Mouse (Mus musculus) heart, embryonic 14.5 days (tissue): ENCODE measurements around the gene B9d1. TPM values are rescaled to one million over a fixed set of nuclear protein-coding genes. Genes with fewer than 3 reads are reported as not detected.

Experiments used
- ATAC-seq: fragments of 200-750 bp; cut with Nextera tagmentation; 2 replicates; pipeline ENCODE4 v1.8.0; 2017; ENCODE audit warnings: low read depth, moderate TSS enrichment; ENCODE audit not compliant: insufficient number of reproducible peaks, insufficient read depth, low FRiP score
- H3K27ac ChIP-seq, 2 experiments: fragments of 200-500 bp in 1 of 2; fragments of 300-500 bp in 1 of 2; sonication (generic) in 1 of 2; replicated peaks in 1 of 2; 2 replicates each; pipeline ENCODE4 v1.5.1; 2012 to 2014; ENCODE audit warnings: low read depth in 2 of 2, low read length in 2 of 2, control low read depth in 1 of 2, mild to moderate bottlenecking in 1 of 2, mixed read lengths in 1 of 2; ENCODE audit not compliant: control insufficient read depth in 1 of 2, insufficient read depth in 1 of 2
- H3K27me3 ChIP-seq: fragments of 300-500 bp; sonication (generic); 2 replicates; pipeline ENCODE4 v1.6.1; 2014; ENCODE audit warnings: mild to moderate bottlenecking, low read length, control low read depth; ENCODE audit not compliant: control insufficient read depth, insufficient read depth
- H3K36me3 ChIP-seq: fragments of 300-500 bp; sonication (generic); 2 replicates; pipeline ENCODE4 v1.6.1; 2014; ENCODE audit warnings: mild to moderate bottlenecking, control low read depth, low read length, mixed read lengths; ENCODE audit not compliant: control insufficient read depth, insufficient read depth
- H3K4me1 ChIP-seq, 2 experiments: fragments of 200-500 bp in 1 of 2; fragments of 300-500 bp in 1 of 2; sonication (generic) in 1 of 2; 2 replicates each; pipeline ENCODE4 v1.6.1; 2012 to 2014; ENCODE audit warnings: low read length in 2 of 2, control low read depth in 1 of 2, mixed read lengths in 1 of 2; ENCODE audit not compliant: control insufficient read depth in 2 of 2, insufficient read depth in 2 of 2
- H3K4me2 ChIP-seq: fragments of 300-500 bp; sonication (generic); 2 replicates; pipeline ENCODE4 v1.6.1; 2014; ENCODE audit warnings: mild to moderate bottlenecking, low read length
- H3K4me3 ChIP-seq, 2 experiments: fragments of 200-500 bp in 1 of 2; fragments of 300-500 bp in 1 of 2; sonication (generic) in 1 of 2; 2 replicates each; pipeline ENCODE4 v1.5.1; 2012 to 2014; ENCODE audit warnings: low read length in 2 of 2, mild to moderate bottlenecking in 2 of 2, control low read depth in 1 of 2, low read depth in 1 of 2, moderate library complexity in 1 of 2; ENCODE audit not compliant: control insufficient read depth in 1 of 2, insufficient read depth in 1 of 2
- H3K9ac ChIP-seq: fragments of 300-500 bp; sonication (generic); 2 replicates; pipeline ENCODE4 v1.6.1; 2014; ENCODE audit warnings: mild to moderate bottlenecking, low read length
- H3K9me3 ChIP-seq: fragments of 300-500 bp; sonication (generic); 2 replicates; pipeline ENCODE4 v1.6.1; 2016; ENCODE audit warnings: low read length, control low read depth; ENCODE audit not compliant: control insufficient read depth
- WGBS: fragments of 180-500 bp; shearing (Covaris S2); extraction: QIAGEN DNeasy Blood & Tissue Kit; methylation state at CpG from one replicate; pipeline ENCODE4 v1.1.7; 2014; 5-methylcytosine and 5-hydroxymethylcytosine counted together
- polyA plus RNA-seq: library from polyadenylated mRNA; unstranded; fragments of >200 nt; fragmentation: Nextera tagmentation; extraction: Ambion mirVana; gene quantifications from 2 replicates; pipeline ENCODE4 v1.2.1, GENCODE M21; 2014

B9d1 gene
- polyA plus RNA-seq, 1 experiment from 2014 or later = 13.3 TPM

DNA sequence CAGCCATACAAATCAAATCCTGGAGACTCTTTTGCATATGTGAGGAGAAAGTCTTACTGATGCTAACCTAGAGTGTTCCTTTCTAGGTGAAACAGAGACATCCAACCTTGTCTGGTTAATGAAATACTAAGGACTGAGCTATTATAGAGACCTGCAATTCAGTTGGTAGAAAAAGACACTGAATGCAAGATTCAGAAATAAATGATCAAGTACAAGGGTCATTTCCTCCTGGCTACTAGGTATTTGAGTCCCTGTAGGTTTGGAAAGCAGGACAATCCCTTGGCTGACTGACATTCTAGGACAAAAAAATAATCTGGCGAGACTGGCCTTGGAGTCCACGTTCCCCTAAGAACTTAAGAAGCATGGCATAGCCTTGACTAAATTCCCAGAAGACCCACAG, 40.6 kb downstream of the B9d1 start:
- no peak overlapping the region for H3K27ac ChIP-seq
- H3K9me3 ChIP-seq = no peaks in the 10 kb centered on the region
- H3K36me3 ChIP-seq = peaks cover 31% of the 10 kb centered on the region
- H3K9ac ChIP-seq = no peak overlapping the region
- H3K4me1 ChIP-seq = peaks cover 0 to 5% of the 10 kb centered on the region in 2 experiments; a peak in 2 of 4 replicates
- no peak overlapping the region for H3K4me2 ChIP-seq
- ATAC-seq = no peak
- H3K27me3 ChIP-seq = no peaks in the 10 kb centered on the region
- no peak overlapping the region for H3K4me3 ChIP-seq
- 91% methylated on average over 2 of the region's 2 CpGs for WGBS

DNA sequence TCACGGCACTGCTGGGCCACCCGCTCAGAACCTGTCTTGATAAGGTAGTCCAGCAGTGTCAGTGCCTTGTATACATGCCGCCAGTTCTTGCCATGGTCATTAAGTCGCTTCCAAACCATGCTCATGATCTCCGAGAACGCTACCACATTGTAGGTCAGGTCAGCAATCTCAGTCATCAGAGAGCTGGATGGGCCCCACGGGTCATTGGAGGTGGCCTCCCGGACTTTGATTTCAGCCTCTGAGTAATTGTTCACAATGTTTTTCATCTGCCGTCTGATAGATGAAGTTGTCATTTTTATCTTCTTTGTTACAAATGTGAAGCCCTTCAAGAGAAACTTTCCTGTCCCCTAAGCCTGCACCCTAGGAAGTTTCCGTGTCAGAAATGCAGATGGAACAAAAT, 41.5 kb downstream of the B9d1 start:
- Histone ChIP-seq H3K9ac (no peak overlapping the region), H3K4me1 (peaks cover 0 to 2% of the 10 kb centered on the region in 2 experiments; a peak in 2 of 4 replicates), H3K4me3 (no peak overlapping the region), H3K27ac (no peak overlapping the region), H3K27me3 (no peaks in the 10 kb centered on the region), H3K4me2 (no peak overlapping the region), H3K36me3 (peaks cover 27% of the 10 kb centered on the region), H3K9me3 (no peaks in the 10 kb centered on the region)
- WGBS = 88% methylated on average over 10 of the region's 10 CpGs
- no peak for ATAC-seq

DNA sequence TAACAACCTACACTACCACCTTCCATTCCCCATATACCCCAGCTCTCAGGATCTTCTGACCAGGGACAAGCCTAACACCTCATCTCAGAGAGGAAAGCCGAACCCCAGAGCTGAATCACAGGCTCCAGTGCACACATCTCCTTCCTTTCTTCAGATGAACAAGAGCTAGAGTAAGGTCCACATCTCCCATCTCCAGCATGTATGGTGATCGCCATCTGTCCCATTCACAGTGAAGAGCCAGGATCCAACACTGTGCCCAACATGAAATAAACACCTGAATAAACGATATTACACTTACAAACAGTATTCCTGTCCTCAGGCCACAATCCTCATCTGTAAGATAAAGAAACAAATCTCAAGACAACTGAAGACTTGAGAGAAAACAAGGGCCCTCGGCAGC, 42.8 kb downstream of the B9d1 start:
- H3K27ac ChIP-seq = no peak overlapping the region
- no peak for ATAC-seq

DNA sequence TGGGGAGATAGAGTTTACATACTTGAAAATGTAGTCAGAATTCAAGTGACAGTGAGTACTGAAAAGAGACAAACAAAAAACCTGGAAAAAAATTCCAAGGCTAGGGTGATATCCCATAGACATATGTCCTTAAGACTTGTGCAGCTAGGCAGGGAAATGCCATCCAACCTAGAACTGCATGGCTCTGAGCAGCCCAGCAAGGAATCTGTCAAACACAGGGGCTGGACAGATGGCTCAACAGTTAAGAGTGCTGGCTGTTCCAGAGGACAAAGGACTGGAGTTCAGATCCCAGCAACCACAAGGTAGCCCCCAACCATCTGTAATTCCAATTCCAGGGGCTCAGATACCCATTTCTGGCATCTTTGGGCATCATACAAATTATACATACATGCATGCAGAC, 45.7 kb downstream of the B9d1 start:
- Histone ChIP-seq H3K36me3 (peaks cover 9% of the 10 kb centered on the region), H3K4me1 (no peaks in the 10 kb centered on the region), H3K4me3 (no peak overlapping the region), H3K9me3 (no peaks in the 10 kb centered on the region), H3K9ac (no peak overlapping the region), H3K27me3 (no peaks in the 10 kb centered on the region), H3K27ac (no peak overlapping the region), H3K4me2 (no peak overlapping the region)
- no peak for ATAC-seq

More for the DNA sequence above, 42.8 kb downstream of the B9d1 start:
- H3K9ac ChIP-seq = no peak overlapping the region
- H3K36me3 ChIP-seq = peaks cover 26% of the 10 kb centered on the region
- 83% methylated on average over 4 of the region's 4 CpGs for WGBS
- H3K4me1 ChIP-seq = no peaks in the 10 kb centered on the region; a peak in 1 of 4 replicates
- H3K27me3 ChIP-seq = no peaks in the 10 kb centered on the region
- no peak overlapping the region for H3K4me2 ChIP-seq
- no peak overlapping the region for H3K4me3 ChIP-seq
- H3K9me3 ChIP-seq = no peaks in the 10 kb centered on the region

DNA sequence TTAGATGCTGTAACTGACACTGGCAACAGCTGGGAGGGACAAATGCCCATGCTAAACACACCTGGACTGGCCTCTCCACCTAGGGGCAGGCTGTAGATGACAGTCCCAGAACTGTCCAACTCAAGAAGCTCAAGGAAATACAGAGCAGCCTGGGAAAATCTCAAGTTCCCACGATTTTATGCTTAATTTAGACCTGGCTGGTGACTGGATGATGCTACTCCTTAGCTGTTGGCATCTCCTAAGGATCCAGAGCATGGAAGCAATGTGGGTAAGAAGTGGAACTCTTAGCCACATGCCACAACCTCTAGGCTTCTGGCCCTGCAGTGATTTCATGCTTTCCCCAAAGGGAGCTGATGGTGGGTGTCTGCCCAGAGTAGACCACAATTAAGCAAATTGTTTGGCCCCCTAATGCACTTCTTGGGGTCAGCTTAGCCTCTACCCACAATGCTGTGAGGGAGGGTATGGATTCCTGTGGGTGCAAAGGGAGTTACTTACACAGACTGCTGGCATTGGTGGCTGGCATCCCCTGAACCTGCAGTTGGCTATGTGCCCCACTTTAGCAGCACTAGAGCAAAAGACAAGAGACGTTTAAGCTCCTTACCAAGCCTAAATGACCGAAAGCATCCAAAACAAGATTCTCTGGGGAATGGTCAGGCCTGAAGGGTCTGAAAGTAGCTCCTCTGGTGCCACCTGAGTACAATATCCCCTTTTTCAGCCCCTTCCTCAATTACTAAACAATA, 48.2 kb downstream of the B9d1 start:
- Histone ChIP-seq H3K4me2 (no peak overlapping the region), H3K27me3 (no peaks in the 10 kb centered on the region), H3K27ac (no peak overlapping the region), H3K4me3 (no peak overlapping the region), H3K9me3 (no peaks in the 10 kb centered on the region), H3K9ac (no peak overlapping the region), H3K4me1 (peaks cover 2 to 3% of the 10 kb centered on the region in 2 experiments; a peak in 2 of 4 replicates), H3K36me3 (no peaks in the 10 kb centered on the region)
- ATAC-seq = no peak
- 74% methylated on average over 3 of the region's 3 CpGs for WGBS

DNA sequence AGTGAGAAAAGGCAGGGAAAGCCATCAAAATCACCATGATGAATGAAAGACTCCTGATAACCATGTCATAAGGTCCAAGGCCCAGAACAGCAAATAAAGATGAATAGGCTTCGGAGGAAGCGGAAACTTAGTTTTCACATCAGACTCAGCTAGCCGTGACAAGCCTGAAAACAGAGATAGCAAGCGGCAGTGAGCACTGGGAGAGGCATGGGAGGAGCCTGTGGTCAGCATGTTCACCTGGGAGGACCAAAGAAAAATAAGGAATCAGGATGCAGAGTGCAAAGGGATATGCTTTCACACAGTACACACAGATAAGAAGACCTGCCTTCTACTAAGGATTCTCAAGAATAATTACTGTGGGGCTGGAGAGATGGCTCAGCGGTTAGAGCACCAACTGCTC, 54.6 kb downstream of the B9d1 start:
- H3K36me3 ChIP-seq = no peaks in the 10 kb centered on the region
- H3K4me3 ChIP-seq = no peak overlapping the region
- no peak overlapping the region for H3K4me2 ChIP-seq
- peaks cover 15 to 26% of the 10 kb centered on the region in 2 experiments for H3K4me1 ChIP-seq
- H3K27me3 ChIP-seq = no peaks in the 10 kb centered on the region
- H3K9me3 ChIP-seq = no peaks in the 10 kb centered on the region
- no peak overlapping the region for H3K27ac ChIP-seq
- whole genome bisulfite sequencing = 61% methylated on average over 5 of the region's 5 CpGs
- H3K9ac ChIP-seq = no peak overlapping the region
- ATAC-seq = no peak

DNA sequence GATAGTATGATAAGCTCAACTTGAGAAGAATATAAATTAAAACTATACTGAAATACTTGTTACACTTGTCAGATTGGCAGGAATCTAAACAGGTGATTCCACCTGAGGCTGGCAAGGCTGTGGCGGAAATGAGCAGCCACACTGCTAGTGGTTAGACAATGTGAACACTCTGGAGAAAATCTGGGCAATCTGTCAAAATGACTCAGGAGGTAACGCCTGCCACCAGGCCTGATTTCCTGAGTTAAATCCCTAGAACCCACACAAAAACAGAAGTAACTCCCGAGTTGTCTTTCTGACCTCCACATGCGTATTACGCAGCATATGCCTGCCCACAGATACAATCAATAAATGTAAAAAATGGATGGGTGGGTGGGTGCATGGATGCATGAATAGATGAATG, 57.5 kb downstream of the B9d1 start:
- no peak overlapping the region for H3K4me3 ChIP-seq
- 72% methylated on average over 5 of the region's 5 CpGs for WGBS
- no peaks in the 10 kb centered on the region for H3K27me3 ChIP-seq
- H3K4me1 ChIP-seq = peaks cover 19 to 35% of the 10 kb centered on the region in 2 experiments
- no peak overlapping the region for H3K9ac ChIP-seq
- no peak overlapping the region for H3K4me2 ChIP-seq
- H3K9me3 ChIP-seq = no peaks in the 10 kb centered on the region
- H3K36me3 ChIP-seq = no peaks in the 10 kb centered on the region
- H3K27ac ChIP-seq = no peak overlapping the region
- ATAC-seq = no peak
